Mouse (Mus musculus): ENCODE measurements around the gene Hbp1. TPM values are rescaled to one million over a fixed set of nuclear protein-coding genes. Genes with fewer than 3 reads are reported as not detected.

Gene Hbp1
- polyA plus RNA-seq, 1 experiment = 53.5 TPM

DNA sequence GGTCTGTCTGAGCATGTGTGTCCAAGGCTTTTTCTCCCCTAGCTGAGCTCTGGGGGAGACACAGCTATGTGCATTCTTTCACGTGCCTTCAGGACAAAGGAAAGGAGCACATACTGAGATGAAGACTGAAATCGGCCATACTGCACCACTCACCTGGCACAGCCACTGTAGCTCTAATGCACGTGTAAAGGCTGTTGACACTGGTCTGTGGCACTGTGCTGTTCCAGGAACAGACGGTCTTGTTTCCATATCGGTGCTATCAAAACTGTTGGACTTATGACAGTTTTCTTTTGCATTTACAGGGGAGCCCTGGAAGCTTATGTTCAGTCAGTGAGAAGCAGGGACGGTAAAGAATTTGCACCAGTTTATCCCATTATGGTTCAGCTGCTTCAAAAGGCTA lies 25.0 kb downstream of the Hbp1 start:
- Histone ChIP-seq H3K4me3 (ENCODE audit: low read depth, low read length) (no peak overlapping the region), H3K27me3 (ENCODE audit: control insufficient read depth, insufficient read depth, low read length) (no peaks in the 10 kb centered on the region), H3K4me1 (ENCODE audit: control insufficient read depth, insufficient read depth, insufficient read length, low read length) (peaks cover 10% of the 10 kb centered on the region; the same call in 1 of the 2 replicates), H3K36me3 (ENCODE audit: control insufficient read depth, insufficient read depth, low read length) (peaks cover 45% of the 10 kb centered on the region), H3K27ac (ENCODE audit: insufficient read depth, low read depth, low read length) (no peak overlapping the region)
- TF ChIP-seq POLR2A (IDR thresholded peaks at IDR 0.05; ENCODE audit: low read depth, low read length) = no peak
- TF ChIP-seq CTCF (IDR thresholded peaks at IDR 0.05; ENCODE audit: extremely low read depth, insufficient read length, insufficient replicate concordance, low read depth, low read length) = no peak
- WGBS = 85% methylated on average over 6 of the region's 6 CpGs

DNA sequence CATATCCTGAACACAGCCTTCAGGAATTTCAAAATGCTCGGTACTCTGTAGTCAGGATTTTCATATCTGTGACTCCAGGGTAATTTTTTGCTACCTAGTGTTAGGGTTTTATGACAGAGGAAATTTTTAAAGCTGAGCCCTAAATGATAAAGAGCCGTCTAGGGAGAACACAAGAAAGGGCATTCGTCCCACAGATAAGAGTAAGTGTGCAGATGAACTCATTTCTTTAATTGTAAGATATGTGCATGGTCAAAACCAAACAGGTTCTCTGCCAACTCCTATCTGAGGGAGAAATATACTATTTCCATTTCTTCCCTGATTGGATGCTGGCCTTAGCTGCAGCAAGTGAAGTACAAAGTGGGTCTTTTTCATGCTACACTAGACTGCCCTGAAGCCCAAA lies 26.2 kb downstream of the Hbp1 start:
- TF ChIP-seq POLR2A (IDR thresholded peaks at IDR 0.05; ENCODE audit: low read depth, low read length) (no peak), CTCF (IDR thresholded peaks at IDR 0.05; ENCODE audit: extremely low read depth, insufficient read length, insufficient replicate concordance, low read depth, low read length) (no peak)
- Histone ChIP-seq H3K36me3 (ENCODE audit: control insufficient read depth, insufficient read depth, low read length) (peaks cover 40% of the 10 kb centered on the region), H3K4me1 (ENCODE audit: control insufficient read depth, insufficient read depth, insufficient read length, low read length) (peaks cover 10% of the 10 kb centered on the region; the same call in 1 of the 2 replicates), H3K4me3 (ENCODE audit: low read depth, low read length) (no peak overlapping the region), H3K27ac (ENCODE audit: insufficient read depth, low read depth, low read length) (no peak overlapping the region), H3K27me3 (ENCODE audit: control insufficient read depth, insufficient read depth, low read length) (no peaks in the 10 kb centered on the region)
- WGBS = 66% methylated on average over 3 of the region's 3 CpGs

DNA sequence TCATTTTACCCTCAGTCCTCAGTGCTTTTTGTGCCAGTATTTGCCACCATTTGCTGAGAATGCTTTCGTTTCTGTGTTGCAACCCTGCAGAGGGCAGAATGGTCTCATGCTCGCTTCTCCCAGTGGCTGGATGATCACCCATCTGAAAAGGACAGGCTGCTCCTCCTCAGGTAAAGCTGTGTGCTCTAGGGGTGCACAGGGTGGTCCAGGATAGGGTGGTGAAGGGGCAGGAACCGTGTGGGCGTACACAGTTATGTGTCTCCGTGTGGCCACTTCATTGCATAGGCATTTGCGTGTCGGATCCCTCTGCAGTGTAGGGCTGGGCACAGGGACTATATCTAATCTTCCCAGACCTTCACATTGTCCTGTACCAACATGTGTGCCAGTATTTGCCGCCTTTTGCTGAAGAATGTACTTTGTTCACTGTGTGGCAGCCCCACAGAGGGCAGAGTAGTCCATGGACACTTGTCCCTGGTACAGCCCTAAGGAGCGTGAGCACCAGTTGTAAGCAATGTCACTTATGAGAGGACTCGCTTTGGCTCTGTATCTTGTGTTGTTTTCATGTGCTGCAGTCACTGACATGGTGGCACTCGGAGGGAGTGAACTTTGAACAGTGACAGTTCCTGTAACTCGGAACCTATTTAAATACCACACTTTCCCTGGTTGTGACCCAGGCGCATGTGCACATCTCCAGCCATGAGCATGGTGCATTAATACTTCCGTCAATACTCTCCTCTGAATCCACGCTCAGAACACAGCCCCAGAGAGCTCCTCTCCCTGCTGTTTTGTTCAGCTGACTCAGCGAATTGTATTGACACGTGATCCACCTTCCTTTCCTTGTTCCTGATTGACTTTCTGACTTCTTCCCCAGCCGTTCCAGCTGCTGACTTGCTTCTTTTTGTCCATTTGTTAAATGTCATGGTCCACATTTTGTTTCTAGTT lies 29.6 kb downstream of the Hbp1 start:
- Histone ChIP-seq H3K27ac (ENCODE audit: insufficient read depth, low read depth, low read length) (peak overlapping the region; percentile 54), H3K4me1 (ENCODE audit: control insufficient read depth, insufficient read depth, insufficient read length, low read length) (peaks cover 10% of the 10 kb centered on the region; the same call in 1 of the 2 replicates), H3K36me3 (ENCODE audit: control insufficient read depth, insufficient read depth, low read length) (peaks cover 19% of the 10 kb centered on the region), H3K4me3 (ENCODE audit: low read depth, low read length) (no peak overlapping the region), H3K27me3 (ENCODE audit: control insufficient read depth, insufficient read depth, low read length) (no peaks in the 10 kb centered on the region)
- WGBS = 49% methylated on average over 18 of the region's 18 CpGs
- TF ChIP-seq CTCF (IDR thresholded peaks at IDR 0.05; ENCODE audit: extremely low read depth, insufficient read length, insufficient replicate concordance, low read depth, low read length) (no peak), POLR2A (IDR thresholded peaks at IDR 0.05; ENCODE audit: low read depth, low read length) (no peak)

GRCm38 (mm10) chr12:31917245-31917644 lies 33.1 kb downstream of the Hbp1 start:
- peaks cover 10% of the 10 kb centered on the region; the same call in 1 of the 2 replicates for H3K4me1 ChIP-seq (ENCODE audit: control insufficient read depth, insufficient read depth, insufficient read length, low read length)
- H3K27ac ChIP-seq (ENCODE audit: insufficient read depth, low read depth, low read length) = no peak overlapping the region
- H3K36me3 ChIP-seq (ENCODE audit: control insufficient read depth, insufficient read depth, low read length) = peaks cover 3% of the 10 kb centered on the region; the same call in 1 of the 2 replicates
- WGBS = 50% methylated on average over 5 of the region's 5 CpGs
- no peak overlapping the region for H3K4me3 ChIP-seq (ENCODE audit: low read depth, low read length)
- no peaks in the 10 kb centered on the region for H3K27me3 ChIP-seq (ENCODE audit: control insufficient read depth, insufficient read depth, low read length)
- TF ChIP-seq POLR2A (IDR thresholded peaks at IDR 0.05; ENCODE audit: low read depth, low read length) (no peak), CTCF (IDR thresholded peaks at IDR 0.05; ENCODE audit: extremely low read depth, insufficient read length, insufficient replicate concordance, low read depth, low read length) (no peak)

GRCm38 (mm10) chr12:31916691-31917090 lies 33.6 kb downstream of the Hbp1 start:
- no peak overlapping the region for H3K27ac ChIP-seq (ENCODE audit: insufficient read depth, low read depth, low read length)
- peaks cover 3% of the 10 kb centered on the region; the same call in 1 of the 2 replicates for H3K36me3 ChIP-seq (ENCODE audit: control insufficient read depth, insufficient read depth, low read length)
- peaks cover 10% of the 10 kb centered on the region; the same call in 1 of the 2 replicates for H3K4me1 ChIP-seq (ENCODE audit: control insufficient read depth, insufficient read depth, insufficient read length, low read length)
- H3K27me3 ChIP-seq (ENCODE audit: control insufficient read depth, insufficient read depth, low read length) = no peaks in the 10 kb centered on the region
- 92% methylated on average over 5 of the region's 5 CpGs for WGBS
- TF ChIP-seq POLR2A (IDR thresholded peaks at IDR 0.05; ENCODE audit: low read depth, low read length) = no peak
- no peak for TF ChIP-seq CTCF (IDR thresholded peaks at IDR 0.05; ENCODE audit: extremely low read depth, insufficient read length, insufficient replicate concordance, low read depth, low read length)
- H3K4me3 ChIP-seq (ENCODE audit: low read depth, low read length) = no peak overlapping the region

DNA sequence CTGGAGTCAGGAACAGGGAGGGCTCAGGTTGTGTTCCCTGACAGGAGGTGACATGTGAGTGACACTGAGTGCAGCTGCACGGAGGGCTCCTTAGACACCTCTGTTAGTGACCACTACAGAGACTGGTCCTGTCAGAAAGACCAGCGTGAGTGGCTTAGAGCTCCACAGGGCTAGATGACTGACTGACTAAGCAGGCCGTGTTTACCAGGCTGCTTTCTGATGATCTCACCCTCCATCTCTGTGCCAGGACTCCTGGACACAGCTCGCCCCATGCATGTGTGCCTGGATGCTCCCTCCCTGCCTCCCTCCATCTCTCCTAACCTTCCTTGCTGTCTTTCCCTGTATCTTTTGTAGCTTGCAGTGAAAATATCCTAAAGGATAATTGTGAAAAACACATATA lies 36.7 kb downstream of the Hbp1 start:
- Histone ChIP-seq H3K36me3 (ENCODE audit: control insufficient read depth, insufficient read depth, low read length) (peaks cover 2% of the 10 kb centered on the region; the same call in 1 of the 2 replicates), H3K27me3 (ENCODE audit: control insufficient read depth, insufficient read depth, low read length) (no peaks in the 10 kb centered on the region), H3K27ac (ENCODE audit: insufficient read depth, low read depth, low read length) (no peak overlapping the region), H3K4me3 (ENCODE audit: low read depth, low read length) (no peak overlapping the region), H3K4me1 (ENCODE audit: control insufficient read depth, insufficient read depth, insufficient read length, low read length) (no peaks in the 10 kb centered on the region)
- no peak for TF ChIP-seq POLR2A (IDR thresholded peaks at IDR 0.05; ENCODE audit: low read depth, low read length)
- TF ChIP-seq CTCF (IDR thresholded peaks at IDR 0.05; ENCODE audit: extremely low read depth, insufficient read length, insufficient replicate concordance, low read depth, low read length) = no peak
- WGBS = 73% methylated on average over 4 of the region's 4 CpGs

DNA sequence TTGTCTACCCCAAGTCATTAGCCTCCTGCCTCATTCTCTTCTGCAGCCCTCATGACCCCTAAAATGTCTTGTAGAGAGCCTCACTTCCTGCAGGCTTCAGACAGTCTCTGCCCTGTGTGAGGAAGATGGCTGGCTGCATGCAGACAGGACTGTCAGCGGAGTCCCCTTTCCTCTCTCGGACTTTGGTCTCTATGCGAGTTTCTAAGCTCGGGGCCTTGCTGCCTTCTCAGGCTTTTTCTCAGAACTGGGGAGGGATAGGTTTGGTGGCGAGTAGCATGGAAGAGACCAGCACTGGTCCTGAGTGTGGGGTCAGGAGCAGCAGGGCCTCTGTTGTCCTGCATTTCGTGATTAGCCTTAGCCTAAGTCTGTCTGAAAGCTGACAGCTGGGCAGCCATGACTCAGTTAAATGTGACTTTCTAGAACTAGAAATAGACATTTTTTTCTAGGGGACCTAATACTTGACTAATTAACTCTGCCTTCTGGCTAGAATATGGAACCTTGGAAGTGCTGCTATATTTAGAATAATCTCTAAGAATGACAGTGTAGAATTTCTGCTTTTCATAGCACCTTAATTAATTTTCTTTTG lies 37.3 kb downstream of the Hbp1 start:
- Histone ChIP-seq H3K27ac (ENCODE audit: insufficient read depth, low read depth, low read length) (no peak overlapping the region), H3K4me1 (ENCODE audit: control insufficient read depth, insufficient read depth, insufficient read length, low read length) (no peaks in the 10 kb centered on the region), H3K36me3 (ENCODE audit: control insufficient read depth, insufficient read depth, low read length) (peaks cover 2% of the 10 kb centered on the region; the same call in 1 of the 2 replicates), H3K27me3 (ENCODE audit: control insufficient read depth, insufficient read depth, low read length) (no peaks in the 10 kb centered on the region), H3K4me3 (ENCODE audit: low read depth, low read length) (no peak overlapping the region)
- TF ChIP-seq POLR2A (IDR thresholded peaks at IDR 0.05; ENCODE audit: low read depth, low read length) (no peak), CTCF (IDR thresholded peaks at IDR 0.05; ENCODE audit: extremely low read depth, insufficient read length, insufficient replicate concordance, low read depth, low read length) (no peak)
- 82% methylated on average over 6 of the region's 6 CpGs for WGBS
